Mouse (Mus musculus) lung, embryonic 14.5 days (tissue): ENCODE measurements around the gene Pi4k2a. TPM values are rescaled to one million over a fixed set of nuclear protein-coding genes. Genes with fewer than 3 reads are reported as not detected.

Experiments
- ATAC-seq: fragments of 200-750 bp; cut with Nextera tagmentation; 2 replicates; pipeline ENCODE4 v1.8.0; 2017; ENCODE audit warnings: mild to moderate bottlenecking, moderate TSS enrichment, moderate library complexity; ENCODE audit not compliant: insufficient read depth
- DNase-seq: peaks from one replicate; pipeline ENCODE4 v3.0.0-alpha.2; 2015
- H3K27ac ChIP-seq: fragments of 300-500 bp; sonication (generic); 2 replicates; pipeline ENCODE4 v1.5.1; 2014; ENCODE audit warnings: low read depth, mild to moderate bottlenecking, moderate library complexity
- H3K27me3 ChIP-seq: fragments of 300-500 bp; sonication (generic); 2 replicates; pipeline ENCODE4 v1.6.1; 2014; ENCODE audit warnings: low read length, control low read depth; ENCODE audit not compliant: insufficient read depth
- H3K36me3 ChIP-seq: fragments of 300-500 bp; sonication (generic); 2 replicates; pipeline ENCODE4 v1.6.1; 2014; ENCODE audit warnings: control low read depth; ENCODE audit not compliant: insufficient read depth
- H3K4me1 ChIP-seq: fragments of 300-500 bp; sonication (generic); 2 replicates; pipeline ENCODE4 v1.6.1; 2014; ENCODE audit warnings: antibody characterized with exemption, control low read depth; ENCODE audit not compliant: insufficient read depth
- H3K4me2 ChIP-seq: fragments of 300-500 bp; sonication (generic); 2 replicates; pipeline ENCODE4 v1.6.1; 2014; ENCODE audit warnings: mild to moderate bottlenecking
- H3K4me3 ChIP-seq: fragments of 300-500 bp; sonication (generic); 2 replicates; pipeline ENCODE4 v1.5.1; 2014; ENCODE audit warnings: low read depth, low read length
- H3K9ac ChIP-seq: fragments of 300-500 bp; sonication (generic); 2 replicates; pipeline ENCODE4 v1.6.1; 2014
- H3K9me3 ChIP-seq: fragments of 300-500 bp; sonication (generic); 2 replicates; pipeline ENCODE4 v1.6.1; 2016; ENCODE audit warnings: low read depth, low read length, control low read depth
- CTCF ChIP-seq: IDR thresholded peaks from 2 replicates; pipeline ENCODE4 v1.5.1; 2016; ENCODE audit warnings: antibody characterized with exemption, low read depth
- WGBS: fragments of 180-500 bp; shearing (Covaris S2); extraction: QIAGEN DNeasy Blood & Tissue Kit; methylation state at CpG from one replicate; pipeline ENCODE4 v1.1.7; 2014; 5-methylcytosine and 5-hydroxymethylcytosine counted together
- polyA plus RNA-seq: library from polyadenylated mRNA; unstranded; fragments of >200 nt; fragmentation: Nextera tagmentation; extraction: Ambion mirVana; gene quantifications from 2 replicates; pipeline ENCODE4 v1.2.1, GENCODE M21; 2014

Pi4k2a gene
- polyA plus RNA-seq, 1 experiment from 2014 or later: 34.3 TPM

DNA sequence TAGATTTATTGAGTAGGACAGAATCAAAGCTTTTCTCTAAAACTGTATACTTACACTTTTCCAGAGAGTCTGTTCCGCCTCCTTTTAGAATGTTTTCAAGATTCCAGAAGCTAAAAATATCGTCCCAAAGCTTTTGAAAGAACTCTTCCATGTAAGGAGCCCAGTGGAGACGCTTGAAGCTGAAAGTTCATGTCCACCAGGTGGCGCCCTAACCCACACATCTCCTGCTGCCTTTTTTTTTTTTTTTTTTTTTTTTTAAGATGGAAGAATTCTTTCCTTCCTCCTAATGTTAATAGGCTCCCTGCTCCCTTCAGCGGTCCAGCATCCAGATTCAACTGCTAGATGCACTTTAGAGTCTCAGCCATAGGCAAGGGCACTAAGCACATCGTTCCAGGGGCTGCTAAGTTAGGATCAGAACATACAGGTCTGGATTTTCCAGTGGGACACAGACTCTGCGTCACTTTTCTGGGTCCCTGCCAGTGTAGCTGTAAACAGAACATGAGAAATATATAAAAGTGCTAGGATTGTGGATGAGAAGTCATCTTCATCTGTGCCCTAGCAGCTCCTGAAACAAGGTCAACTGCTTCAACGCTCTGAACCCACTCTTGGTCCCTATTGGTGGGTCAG is 54.4 kb downstream of the Pi4k2a start:
- Histone ChIP-seq H3K27me3 (no peaks in the 10 kb centered on the region), H3K4me2 (no peak overlapping the region), H3K4me3 (no peak overlapping the region), H3K27ac (peak overlapping the region; percentile 76), H3K4me1 (peaks cover 10% of the 10 kb centered on the region), H3K9ac (no peak overlapping the region), H3K36me3 (no peaks in the 10 kb centered on the region; the same call in 1 of the 2 replicates), H3K9me3 (no peaks in the 10 kb centered on the region)
- TF ChIP-seq CTCF: peak; percentile 82
- ATAC-seq: no peak
- WGBS: 20% methylated on average over 8 of the region's 8 CpGs
- peak; percentile 96 for DNase-seq

DNA sequence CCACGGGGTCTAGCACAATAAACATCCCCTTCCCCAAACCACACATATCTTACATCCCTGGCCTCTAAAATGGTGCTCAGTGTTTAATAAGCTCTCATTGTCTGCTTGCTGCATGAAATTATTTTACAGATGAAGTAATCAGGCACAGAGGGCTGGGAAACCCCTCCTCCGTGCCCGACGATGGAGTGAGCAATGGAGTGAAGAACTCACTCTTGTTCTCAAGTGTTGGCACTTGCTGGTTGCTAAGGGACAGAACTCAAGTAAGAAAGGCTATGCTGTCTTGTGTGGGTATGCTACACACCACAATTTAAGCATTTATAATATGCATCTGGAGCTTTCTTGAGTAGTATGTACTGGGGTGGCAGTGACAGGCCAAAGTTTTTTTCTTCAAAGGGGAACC is 54.9 kb downstream of the Pi4k2a start:
- H3K4me2 ChIP-seq: no peak overlapping the region
- peak overlapping the region; percentile 76 for H3K27ac ChIP-seq
- 47% methylated on average over 4 of the region's 4 CpGs for WGBS
- no peaks in the 10 kb centered on the region; the same call in 1 of the 2 replicates for H3K36me3 ChIP-seq
- no peak for ATAC-seq
- no peak overlapping the region for H3K9ac ChIP-seq
- no peaks in the 10 kb centered on the region for H3K9me3 ChIP-seq
- peaks cover 15% of the 10 kb centered on the region for H3K4me1 ChIP-seq
- no peak for TF ChIP-seq CTCF
- DNase-seq: no peak
- no peak overlapping the region for H3K4me3 ChIP-seq
- no peaks in the 10 kb centered on the region for H3K27me3 ChIP-seq

DNA sequence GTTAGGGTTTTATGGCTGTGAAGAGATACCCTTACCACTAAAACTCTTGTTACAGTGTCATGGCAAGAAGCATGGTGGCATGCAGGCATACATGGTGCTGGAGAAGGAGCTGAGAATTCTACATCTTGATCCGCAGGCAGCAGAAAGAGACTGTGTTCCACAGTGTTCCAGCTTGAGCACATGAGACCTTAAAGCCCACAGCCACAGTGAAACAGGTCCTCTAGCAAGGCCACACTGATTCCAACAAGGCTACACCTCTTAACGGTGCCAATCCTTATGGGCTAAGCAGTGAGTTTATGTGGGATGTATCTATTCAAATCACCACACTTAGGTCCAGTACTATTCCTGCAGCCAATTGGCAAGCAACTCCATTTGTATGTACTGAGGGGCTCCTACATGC is 55.5 kb downstream of the Pi4k2a start:
- Histone ChIP-seq H3K36me3 (peaks cover 2% of the 10 kb centered on the region), H3K9me3 (no peaks in the 10 kb centered on the region), H3K27me3 (no peaks in the 10 kb centered on the region), H3K27ac (no peak overlapping the region), H3K4me2 (no peak overlapping the region), H3K4me1 (peaks cover 19% of the 10 kb centered on the region), H3K9ac (no peak overlapping the region), H3K4me3 (no peak overlapping the region)
- DNase-seq (no peak), ATAC-seq (no peak)
- TF ChIP-seq CTCF: no peak
- WGBS: 81% methylated on average over 2 of the region's 2 CpGs

DNA sequence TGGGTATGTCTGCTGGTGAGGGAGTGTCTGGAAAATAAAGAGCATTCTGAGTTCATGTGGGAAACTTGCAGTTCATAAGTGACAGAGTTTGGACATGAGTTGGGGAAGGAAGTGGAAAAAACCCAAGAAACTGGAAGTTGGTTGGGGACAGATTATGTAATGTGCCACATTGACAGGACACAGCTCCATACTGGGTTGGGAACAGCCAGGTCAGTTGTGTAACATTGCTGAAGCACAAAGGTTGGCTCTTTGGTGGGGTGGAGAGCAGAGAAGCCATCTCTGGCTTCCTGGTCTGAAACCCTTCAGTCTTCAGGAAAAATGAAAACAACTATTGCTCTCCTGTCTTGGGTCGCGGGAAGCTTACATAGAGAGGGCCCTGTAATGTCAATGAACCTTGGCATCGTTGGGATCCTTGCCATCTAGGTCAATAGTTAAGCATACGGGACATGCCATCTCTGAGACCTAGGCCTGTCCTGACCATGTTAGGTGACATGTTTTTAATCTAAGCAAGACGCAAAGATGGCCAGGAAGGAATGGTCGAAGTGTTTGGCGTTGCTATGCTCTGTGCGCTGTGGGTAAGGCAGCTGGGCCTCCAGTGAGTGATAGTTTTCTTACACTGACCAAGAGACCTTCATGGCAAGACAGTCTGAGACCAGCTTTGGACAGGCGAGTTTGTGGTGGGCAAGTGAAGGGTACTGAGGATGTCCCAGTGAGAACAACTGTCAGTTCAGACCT is 56.2 kb downstream of the Pi4k2a start:
- no peaks in the 10 kb centered on the region for H3K27me3 ChIP-seq
- DNase-seq (no peak), ATAC-seq (peak; percentile 0; the same call in 1 of the 2 replicates)
- peak overlapping the region; percentile 90 for H3K4me2 ChIP-seq
- peak overlapping the region; percentile 74; the same call in 1 of the 2 replicates for H3K4me3 ChIP-seq
- H3K9me3 ChIP-seq: no peaks in the 10 kb centered on the region
- peaks cover 9% of the 10 kb centered on the region for H3K36me3 ChIP-seq
- peak overlapping the region; percentile 89; the same call in 1 of the 2 replicates for H3K9ac ChIP-seq
- no peak for TF ChIP-seq CTCF
- H3K27ac ChIP-seq: peak overlapping the region; percentile 94
- peaks cover 19% of the 10 kb centered on the region for H3K4me1 ChIP-seq
- 87% methylated on average over 9 of the region's 9 CpGs for WGBS

DNA sequence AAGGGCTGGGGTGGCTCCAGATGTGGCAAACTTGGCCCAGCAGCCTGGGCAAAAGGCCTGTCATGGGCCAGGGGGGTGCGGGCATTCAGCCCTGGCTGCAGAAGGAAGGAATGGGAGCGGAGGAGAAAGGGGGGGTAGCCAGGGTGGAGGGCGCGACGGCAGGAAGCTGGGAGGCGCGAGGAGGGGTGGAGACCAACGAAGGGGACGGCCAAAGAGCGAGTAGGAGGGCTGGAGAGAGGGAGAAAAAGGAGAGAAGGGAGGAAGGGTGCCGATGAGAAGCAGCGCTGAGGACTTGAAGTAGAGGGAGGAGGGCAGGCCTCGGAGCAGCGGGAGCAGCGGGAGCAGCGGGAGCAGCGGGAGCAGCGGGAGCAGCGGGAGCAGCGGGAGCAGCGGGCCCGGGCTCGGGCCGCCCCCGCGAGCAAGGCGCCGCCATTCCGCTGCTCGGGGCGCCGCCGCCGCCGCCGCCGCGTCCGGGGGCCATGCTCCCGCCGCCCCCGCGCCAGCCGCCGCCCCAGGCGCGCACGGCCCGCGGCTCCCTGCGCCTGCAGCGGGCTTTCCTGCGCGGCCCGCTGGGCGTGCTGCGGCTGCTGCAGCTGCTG is 57.0 kb downstream of the Pi4k2a start, which contains the start of gene Marveld1:
TSS of gene Marveld1 (plus strand) at position 231 of the 599 bp plus-strand sequence.
- Histone ChIP-seq H3K4me1 (peaks cover 19% of the 10 kb centered on the region), H3K36me3 (peaks cover 9% of the 10 kb centered on the region), H3K9ac (peak within 1 kb of the TSS; percentile 89), H3K4me2 (peak within 1 kb of the TSS; percentile 90), H3K4me3 (peak within 1 kb of the TSS; percentile 74), H3K9me3 (no peaks in the 10 kb centered on the region), H3K27me3 (no peaks in the 10 kb centered on the region), H3K27ac (peak within 1 kb of the TSS; percentile 94)
- DNase-seq (peak; percentile 87), ATAC-seq (peak; percentile 74)
- under 1% methylated on average over 56 of the region's 57 CpGs for WGBS
- TF ChIP-seq CTCF: 0 out of 2 replicates have a peak, but pooled peaks have one; percentile 20

DNA sequence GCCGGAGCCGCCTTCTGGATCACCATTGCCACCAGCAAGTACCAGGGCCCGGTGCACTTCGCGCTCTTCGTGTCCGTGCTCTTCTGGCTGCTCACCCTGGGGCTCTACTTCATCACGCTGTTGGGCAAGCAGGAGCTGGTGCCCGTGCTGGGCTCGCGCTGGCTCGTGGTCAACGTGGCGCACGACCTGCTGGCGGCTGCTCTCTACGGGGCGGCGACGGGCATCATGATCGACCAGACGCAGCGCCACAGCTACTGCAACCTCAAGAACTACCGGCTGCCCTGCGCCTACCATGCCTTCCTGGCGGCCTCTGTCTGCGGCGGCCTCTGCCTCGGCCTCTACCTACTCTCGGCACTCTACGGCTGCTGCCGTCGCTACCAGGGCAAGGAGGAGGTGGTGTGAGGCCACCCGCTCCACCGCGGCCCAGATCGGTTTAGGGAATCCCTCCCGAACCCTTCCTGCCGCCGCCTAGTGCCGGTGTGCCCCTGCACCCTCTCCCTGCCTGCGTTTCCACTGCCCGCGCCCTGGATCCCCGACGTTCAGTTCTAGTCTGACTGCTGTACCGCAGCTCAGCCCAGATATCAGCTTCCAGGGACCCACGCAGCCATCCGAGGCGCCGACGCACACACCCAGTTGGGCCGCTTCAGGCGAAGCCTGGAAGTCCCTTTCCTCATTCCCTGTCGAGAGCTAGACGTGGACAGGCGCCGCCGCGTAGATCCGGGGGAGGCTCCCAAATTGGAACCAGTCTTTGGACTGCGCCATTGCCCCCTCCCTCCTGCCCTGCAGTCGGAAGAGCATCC is 57.7 kb downstream of the Pi4k2a start:
- Histone ChIP-seq H3K4me1 (peaks cover 19% of the 10 kb centered on the region), H3K4me2 (peak overlapping the region; percentile 90), H3K36me3 (peaks cover 9% of the 10 kb centered on the region), H3K27me3 (no peaks in the 10 kb centered on the region), H3K27ac (peak overlapping the region; percentile 94), H3K4me3 (peak overlapping the region; percentile 74), H3K9ac (peak overlapping the region; percentile 89), H3K9me3 (no peaks in the 10 kb centered on the region)
- TF ChIP-seq CTCF: no peak
- ATAC-seq: peak; percentile 23
- WGBS: under 1% methylated on average over 63 of the region's 63 CpGs
- DNase-seq: peak; percentile 62
